In the genomic region with DNA sequence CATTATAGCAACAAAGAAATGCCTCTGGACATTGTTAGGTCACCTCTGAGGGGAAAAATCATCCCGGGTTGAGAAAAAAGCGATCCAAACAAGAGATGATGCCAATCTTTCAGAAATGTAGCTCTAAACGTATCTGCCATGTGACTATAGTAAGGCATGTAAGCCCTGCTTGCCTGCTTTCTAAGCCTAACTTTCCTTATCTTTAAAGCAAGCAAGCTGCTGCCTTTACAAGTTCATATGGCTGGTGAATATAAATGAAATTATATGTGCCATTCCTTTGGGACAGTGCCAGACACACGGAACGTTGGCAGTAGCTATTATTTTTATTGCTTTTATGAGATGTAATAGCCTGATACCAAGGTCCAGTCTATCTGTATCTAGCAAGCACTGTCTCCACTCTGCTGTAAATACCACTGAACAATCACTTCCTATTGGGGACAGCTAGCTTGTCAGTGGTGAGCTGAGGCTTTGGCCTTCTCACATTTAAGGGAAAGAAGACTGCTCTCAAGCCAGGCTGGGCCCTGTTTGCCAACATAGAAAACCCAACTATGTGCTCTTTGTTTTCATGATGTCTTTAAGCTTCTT, we compare ENCODE assay signal across 18 mouse cellular contexts.
"Had no signal": no experiment of that assay in that cellular context is flagged by ENCODE, and none has a peak within 500 bp of the region (broad histone marks: within the 10 kb centered on the region; RNA-seq: fewer than 3 reads in every experiment).

No protein-coding gene starts in this region.

- H3K4me1 ChIP-seq: liver, embryonic 15.5 days; megakaryocyte, embryonic 14.5 days; midbrain, embryonic 12.5 days; neural tube, embryonic 12.5 days; stomach, embryonic 15.5 days had no signal

- ATAC-seq: liver, postnatal 0 days; lung, postnatal 0 days had no signal

- H3K27ac ChIP-seq: liver, embryonic 15.5 days; lung, embryonic 15.5 days; macrophage; midbrain, embryonic 12.5 days; neural tube, embryonic 12.5 days; stomach, embryonic 15.5 days; stomach, postnatal 0 days had no signal

- H3K9me3 ChIP-seq: liver, embryonic 15.5 days; lung, embryonic 15.5 days; megakaryocyte, embryonic 14.5 days; midbrain, embryonic 12.5 days; neural tube, embryonic 12.5 days; stomach, embryonic 15.5 days had no signal

- H3K4me3 ChIP-seq: liver, embryonic 15.5 days; lung, embryonic 15.5 days; megakaryocyte, embryonic 14.5 days; midbrain, embryonic 12.5 days; neural tube, embryonic 12.5 days; stomach, embryonic 15.5 days had no signal

- H3K27me3 ChIP-seq: liver, embryonic 15.5 days; lung, embryonic 15.5 days; megakaryocyte, embryonic 14.5 days; midbrain, embryonic 12.5 days; neural tube, embryonic 12.5 days; stomach, embryonic 15.5 days had no signal

- H3K9ac ChIP-seq: liver, embryonic 15.5 days; liver, postnatal 0 days; lung, embryonic 15.5 days; midbrain, embryonic 12.5 days; neural tube, embryonic 12.5 days; stomach, embryonic 15.5 days had no signal

- H3K4me2 ChIP-seq: liver, embryonic 15.5 days; lung, embryonic 15.5 days; midbrain, embryonic 12.5 days; neural tube, embryonic 12.5 days; stomach, embryonic 15.5 days had no signal

- H3K36me3 ChIP-seq: liver, embryonic 15.5 days; lung, embryonic 15.5 days; midbrain, embryonic 12.5 days; neural tube, embryonic 12.5 days; stomach, embryonic 15.5 days had no signal

- DNase-seq: liver, postnatal 0 days; lung, adult 2 months; lung, postnatal 14 days; lung, postnatal 36 days; midbrain, embryonic 14.5 days; right cerebral cortex, postnatal 14 days; thymus, adult 2 months; thymus, postnatal 25 days; thymus, postnatal 4 days had no signal
